Mouse (Mus musculus): ENCODE measurements around the gene Zbtb45. TPM values are rescaled to one million over a fixed set of nuclear protein-coding genes. Genes with fewer than 3 reads are reported as not detected.

Zbtb45 gene
- polyA plus RNA-seq, 1 experiment from 2014 or later, result 31.8 TPM

- peaks cover 56% of the 10 kb centered on the region for H3K27me3 ChIP-seq (ENCODE audit: low read depth, poor library complexity, severe bottlenecking)
- WGBS, result 59% methylated on average over 1 of the region's 1 CpGs
- peaks cover 31% of the 10 kb centered on the region for H3K4me1 ChIP-seq
- H3K4me3 ChIP-seq, result no peak overlapping the region
- no peak for DNase-seq (ENCODE audit: low spot score)
- no peak overlapping the region for H3K27ac ChIP-seq
- peaks cover 3% of the 10 kb centered on the region for H3K36me3 ChIP-seq
- peaks cover 6% of the 10 kb centered on the region for H3K9me3 ChIP-seq (replicated peaks)
Observed at GRCm38 (mm10) chr7:13041256-13041655, 31.4 kb upstream of the Zbtb45 start.

- WGBS, result 98% methylated on average over 1 of the region's 1 CpGs
- Histone ChIP-seq H3K27me3 (ENCODE audit: low read depth, poor library complexity, severe bottlenecking) (peaks cover 39% of the 10 kb centered on the region), H3K4me1 (peaks cover 41% of the 10 kb centered on the region), H3K27ac (peak overlapping the region; percentile 100), H3K9me3 (replicated peaks) (peaks cover 6% of the 10 kb centered on the region), H3K36me3 (peaks cover 20% of the 10 kb centered on the region), H3K4me3 (peak overlapping the region; percentile 73)
- DNase-seq (ENCODE audit: low spot score), result no peak
Observed at GRCm38 (mm10) chr7:13039181-13039580, 29.3 kb upstream of the Zbtb45 start.

DNA sequence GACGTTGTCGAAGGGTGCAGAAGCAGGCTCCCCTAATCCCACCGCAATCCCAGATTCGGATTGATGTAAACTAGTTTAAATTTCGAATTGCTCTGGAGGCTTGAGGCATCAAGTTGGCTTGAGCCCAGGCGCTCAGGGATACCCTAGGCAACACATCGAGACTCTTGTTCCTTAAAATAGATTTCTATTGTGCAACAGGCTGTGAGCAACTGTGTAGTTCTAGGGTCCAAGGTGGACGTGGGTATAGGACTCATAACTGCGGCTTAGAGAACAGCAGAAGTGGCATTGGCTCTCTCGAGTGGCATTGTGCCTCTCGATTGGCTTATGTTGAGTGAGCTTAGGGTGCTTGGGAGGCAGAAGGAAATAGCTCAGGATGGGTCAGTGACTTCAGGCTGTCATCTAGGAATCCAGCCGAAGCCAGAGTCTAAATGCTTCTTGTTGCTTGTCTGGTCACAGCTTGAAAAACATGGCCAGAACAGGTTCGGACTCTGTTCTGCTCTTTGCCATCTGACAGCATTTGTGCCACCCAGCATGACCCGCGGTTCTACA, 28.9 kb upstream of the Zbtb45 start:
- peaks cover 41% of the 10 kb centered on the region for H3K4me1 ChIP-seq
- H3K9me3 ChIP-seq (replicated peaks), result peaks cover 6% of the 10 kb centered on the region
- H3K27ac ChIP-seq, result peak overlapping the region; percentile 100
- peak overlapping the region; percentile 73 for H3K4me3 ChIP-seq
- H3K36me3 ChIP-seq, result peaks cover 24% of the 10 kb centered on the region
- 30% methylated on average over 15 of the region's 15 CpGs for WGBS
- DNase-seq (ENCODE audit: low spot score), result no peak
- peaks cover 34% of the 10 kb centered on the region for H3K27me3 ChIP-seq (ENCODE audit: low read depth, poor library complexity, severe bottlenecking)

DNA sequence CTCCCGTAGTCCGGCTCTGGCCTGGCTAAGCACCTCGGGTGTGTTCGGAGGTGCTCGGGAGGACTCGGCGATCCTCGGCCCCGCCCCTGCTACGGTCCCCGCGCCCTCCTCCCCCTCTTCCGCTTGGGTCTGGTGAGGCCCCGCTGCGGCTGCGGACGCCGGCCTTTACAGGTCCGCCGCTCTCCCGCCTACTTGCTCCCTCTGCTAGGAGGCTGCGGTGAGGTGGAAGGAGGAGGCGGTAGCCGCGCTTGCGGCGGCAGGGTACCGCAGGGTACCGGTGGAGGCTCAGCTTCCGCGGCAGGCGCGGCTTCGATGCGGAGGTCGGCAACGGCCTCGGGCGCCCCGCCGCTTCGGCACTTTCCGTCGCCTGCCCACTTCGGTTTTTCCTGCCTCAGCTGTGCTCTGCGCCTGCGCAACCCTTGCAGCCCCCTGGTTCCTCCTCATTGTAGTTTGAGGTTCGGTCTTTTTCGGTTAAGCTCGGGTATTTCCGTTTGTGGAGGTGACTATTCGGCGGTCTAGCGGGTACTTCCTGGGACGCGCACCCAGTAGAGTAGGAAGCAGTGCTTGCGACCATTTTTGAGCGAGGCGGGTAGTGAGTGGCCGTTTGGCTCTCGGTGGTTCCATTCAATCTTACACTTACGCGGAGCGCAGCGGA, 28.2 kb upstream of the Zbtb45 start, which contains the start of gene Ube2m:
Ube2m (minus strand) TSS at position 375 of the 655 bp plus-strand sequence.
- H3K36me3 ChIP-seq, result peaks cover 31% of the 10 kb centered on the region
- peaks cover 42% of the 10 kb centered on the region for H3K4me1 ChIP-seq
- WGBS, result 1% methylated on average over 61 of the region's 65 CpGs

GRCm38 (mm10) chr7:13037366-13037765, 27.5 kb upstream of the Zbtb45 start:
- H3K27me3 ChIP-seq (ENCODE audit: low read depth, poor library complexity, severe bottlenecking), result peaks cover 21% of the 10 kb centered on the region
- H3K27ac ChIP-seq, result peak overlapping the region; percentile 100
- H3K36me3 ChIP-seq, result peaks cover 38% of the 10 kb centered on the region
- no peaks in the 10 kb centered on the region for H3K9me3 ChIP-seq (replicated peaks)
- WGBS, result under 1% methylated on average over 32 of the region's 33 CpGs
- peak overlapping the region; percentile 73 for H3K4me3 ChIP-seq
- H3K4me1 ChIP-seq, result peaks cover 47% of the 10 kb centered on the region
- no peak for DNase-seq (ENCODE audit: low spot score)

More for the DNA sequence above, 28.2 kb upstream of the Zbtb45 start, which contains the start of gene Ube2m:
- Histone ChIP-seq H3K27ac (peak within 1 kb of the TSS; percentile 100), H3K4me3 (peak within 1 kb of the TSS; percentile 73), H3K27me3 (ENCODE audit: low read depth, poor library complexity, severe bottlenecking) (peaks cover 28% of the 10 kb centered on the region), H3K9me3 (replicated peaks) (peaks cover 2% of the 10 kb centered on the region; the same call in 1 of the 2 replicates)
- DNase-seq (ENCODE audit: low spot score), result peak; percentile 98

DNA sequence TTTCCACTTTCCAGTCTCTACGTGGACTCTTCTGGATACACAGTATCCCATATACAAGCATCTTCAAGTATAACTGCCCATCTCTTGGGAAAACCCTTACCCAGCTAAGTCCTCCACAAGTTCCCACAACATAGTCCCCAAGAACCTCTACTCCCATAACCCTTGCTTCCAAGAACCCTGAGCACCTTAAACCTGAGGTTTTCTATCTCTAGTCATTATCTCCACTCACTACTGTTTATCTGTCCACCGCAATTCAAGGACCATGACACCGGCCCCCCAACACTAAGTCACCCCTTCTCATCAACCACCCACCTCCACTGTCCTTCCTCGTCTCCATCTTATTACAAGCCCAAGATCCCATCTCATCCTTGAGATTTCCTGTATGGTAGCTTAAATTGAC, 27.0 kb upstream of the Zbtb45 start:
- Histone ChIP-seq H3K4me3 (peak overlapping the region; percentile 73), H3K27ac (peak overlapping the region; percentile 100), H3K27me3 (ENCODE audit: low read depth, poor library complexity, severe bottlenecking) (peaks cover 16% of the 10 kb centered on the region), H3K9me3 (replicated peaks) (no peaks in the 10 kb centered on the region), H3K4me1 (peaks cover 48% of the 10 kb centered on the region), H3K36me3 (peaks cover 43% of the 10 kb centered on the region)
- 47% methylated on average over 4 of the region's 4 CpGs for WGBS
- DNase-seq (ENCODE audit: low spot score), result no peak

- Histone ChIP-seq H3K36me3 (peaks cover 58% of the 10 kb centered on the region), H3K27ac (peak overlapping the region; percentile 86; the same call in 1 of the 2 replicates), H3K9me3 (replicated peaks) (no peaks in the 10 kb centered on the region), H3K27me3 (ENCODE audit: low read depth, poor library complexity, severe bottlenecking) (0 out of 2 replicates have a peak, but pooled peaks cover under 1% of the 10 kb centered on the region), H3K4me1 (peaks cover 48% of the 10 kb centered on the region), H3K4me3 (peak overlapping the region; percentile 63)
- 89% methylated on average over 17 of the region's 17 CpGs for WGBS
- no peak for DNase-seq (ENCODE audit: low spot score)
Observed at GRCm38 (mm10) chr7:13035211-13035855, 25.5 kb upstream of the Zbtb45 start.

- peak within 1 kb of the TSS; percentile 63 for H3K4me3 ChIP-seq
- H3K27ac ChIP-seq, result peak within 1 kb of the TSS; percentile 86
- no peaks in the 10 kb centered on the region for H3K27me3 ChIP-seq (ENCODE audit: low read depth, poor library complexity, severe bottlenecking)
- H3K4me1 ChIP-seq, result peaks cover 48% of the 10 kb centered on the region
- peak; percentile 99 for DNase-seq (ENCODE audit: low spot score)
- no peaks in the 10 kb centered on the region for H3K9me3 ChIP-seq (replicated peaks)
- under 1% methylated on average over 45 of the region's 45 CpGs for WGBS
- peaks cover 68% of the 10 kb centered on the region for H3K36me3 ChIP-seq
Observed at GRCm38 (mm10) chr7:13034148-13034977, 24.5 kb upstream of the Zbtb45 start, which contains the start of gene Chmp2a. Gene Chmp2a, minus strand, starts transcription at chr7:13034807.

DNA sequence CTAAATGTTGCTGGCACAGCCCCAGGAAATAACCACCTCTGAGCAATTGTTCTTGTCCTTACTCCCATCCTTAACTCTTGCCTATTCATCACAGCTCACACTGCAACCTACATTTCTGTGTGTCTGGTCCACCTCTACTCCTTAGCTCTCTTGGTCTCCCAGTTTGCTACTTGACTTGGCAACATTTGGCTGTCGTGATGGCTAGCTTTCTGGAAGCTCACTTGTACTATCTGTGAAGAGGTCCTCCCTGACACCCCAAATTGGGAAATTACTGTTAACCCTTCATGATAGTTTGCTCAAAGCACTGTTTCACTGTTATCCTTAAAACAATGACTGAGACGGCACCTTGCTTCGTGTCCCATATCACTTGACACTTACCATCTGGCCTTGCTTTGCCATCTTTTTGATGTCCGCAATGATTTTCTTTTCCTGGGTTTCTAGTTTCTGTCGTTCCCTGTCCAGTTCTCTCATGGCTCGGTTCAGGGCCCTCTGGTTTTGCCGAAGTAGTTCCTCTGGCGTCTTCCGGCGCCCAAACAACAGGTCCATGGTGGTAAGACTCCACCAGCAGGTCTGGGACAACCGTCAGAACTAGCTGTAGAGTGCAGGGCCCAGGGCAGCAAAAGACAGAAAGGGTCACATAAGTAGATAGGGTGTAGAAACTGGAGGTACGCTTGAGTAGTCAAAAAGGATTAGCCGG, 23.8 kb upstream of the Zbtb45 start:
- Histone ChIP-seq H3K27me3 (ENCODE audit: low read depth, poor library complexity, severe bottlenecking) (no peaks in the 10 kb centered on the region), H3K4me3 (peak overlapping the region; percentile 63), H3K4me1 (peaks cover 41% of the 10 kb centered on the region), H3K36me3 (peaks cover 75% of the 10 kb centered on the region), H3K9me3 (replicated peaks) (no peaks in the 10 kb centered on the region), H3K27ac (peak overlapping the region; percentile 86; the same call in 1 of the 2 replicates)
- no peak for DNase-seq (ENCODE audit: low spot score)
- WGBS, result 51% methylated on average over 13 of the region's 13 CpGs

GRCm38 (mm10) chr7:13032541-13032940, 22.7 kb upstream of the Zbtb45 start:
- H3K4me1 ChIP-seq, result peaks cover 40% of the 10 kb centered on the region
- H3K4me3 ChIP-seq, result 0 out of 2 replicates have a peak overlapping the region, but pooled peaks have one; percentile 7
- 98% methylated on average over 7 of the region's 7 CpGs for WGBS
- no peak for DNase-seq (ENCODE audit: low spot score)
- no peaks in the 10 kb centered on the region for H3K9me3 ChIP-seq (replicated peaks)
- no peaks in the 10 kb centered on the region for H3K27me3 ChIP-seq (ENCODE audit: low read depth, poor library complexity, severe bottlenecking)
- no peak overlapping the region for H3K27ac ChIP-seq
- H3K36me3 ChIP-seq, result peaks cover 86% of the 10 kb centered on the region

GRCm38 (mm10) chr7:13031983-13032382, 22.1 kb upstream of the Zbtb45 start:
- Histone ChIP-seq H3K27me3 (ENCODE audit: low read depth, poor library complexity, severe bottlenecking) (no peaks in the 10 kb centered on the region), H3K36me3 (peaks cover 92% of the 10 kb centered on the region), H3K9me3 (replicated peaks) (no peaks in the 10 kb centered on the region), H3K27ac (no peak overlapping the region), H3K4me1 (peaks cover 41% of the 10 kb centered on the region), H3K4me3 (no peak overlapping the region)
- 92% methylated on average over 2 of the region's 2 CpGs for WGBS
- DNase-seq (ENCODE audit: low spot score), result no peak

GRCm38 (mm10) chr7:13031069-13031468, 21.2 kb upstream of the Zbtb45 start:
- Histone ChIP-seq H3K9me3 (replicated peaks) (no peaks in the 10 kb centered on the region), H3K4me1 (peaks cover 40% of the 10 kb centered on the region), H3K36me3 (peaks cover 96% of the 10 kb centered on the region), H3K27me3 (ENCODE audit: low read depth, poor library complexity, severe bottlenecking) (no peaks in the 10 kb centered on the region), H3K4me3 (no peak overlapping the region), H3K27ac (no peak overlapping the region)
- no peak for DNase-seq (ENCODE audit: low spot score)
- WGBS, result 81% methylated on average over 5 of the region's 5 CpGs

Measured in limb, embryonic 10.5 days (tissue).